Mouse (Mus musculus) kidney, postnatal 0 days (tissue): ENCODE measurements around the gene Odr4. TPM values are rescaled to one million over a fixed set of nuclear protein-coding genes. Genes with fewer than 3 reads are reported as not detected.

Experiments
- ATAC-seq: fragments of 200-750 bp; cut with Nextera tagmentation; replicated peaks from 2 replicates; pipeline ENCODE4 v1.8.0; 2017; ENCODE audit warnings: low read depth, moderate number of reproducible peaks, moderate TSS enrichment, moderate library complexity; ENCODE audit not compliant: low FRiP score
- DNase-seq: peaks from one replicate; pipeline ENCODE4 v3.0.0-alpha.2; 2016; ENCODE audit warnings: low spot score
- H3K27ac ChIP-seq: fragments of 300-500 bp; sonication (generic); 2 replicates; pipeline ENCODE4 v1.5.1; 2014; ENCODE audit warnings: mild to moderate bottlenecking
- H3K27me3 ChIP-seq: fragments of 300-500 bp; sonication (generic); 2 replicates; pipeline ENCODE4 v1.6.1; 2014; ENCODE audit warnings: low read length, mixed read lengths; ENCODE audit not compliant: insufficient read depth
- H3K36me3 ChIP-seq: fragments of 300-500 bp; sonication (generic); 2 replicates; pipeline ENCODE4 v1.6.1; 2014; ENCODE audit warnings: low read length, mixed read lengths; ENCODE audit not compliant: insufficient read depth
- H3K4me1 ChIP-seq: fragments of 300-500 bp; sonication (generic); replicated peaks from 2 replicates; pipeline ENCODE4 v1.6.1; 2014; ENCODE audit warnings: antibody characterized with exemption, low read length, mixed read lengths; ENCODE audit not compliant: insufficient read depth
- H3K4me2 ChIP-seq: fragments of 300-500 bp; sonication (generic); 2 replicates; pipeline ENCODE4 v1.6.1; 2014; ENCODE audit warnings: mild to moderate bottlenecking, low read length, moderate library complexity, mixed read lengths
- H3K4me3 ChIP-seq: fragments of 300-500 bp; sonication (generic); replicated peaks from 2 replicates; pipeline ENCODE4 v1.5.1; 2014; ENCODE audit warnings: low read depth, low read length
- H3K9ac ChIP-seq: fragments of 300-500 bp; sonication (generic); 2 replicates; pipeline ENCODE4 v1.6.1; 2014; ENCODE audit warnings: low read depth, low read length
- H3K9me3 ChIP-seq: fragments of 300-500 bp; sonication (generic); replicated peaks from 2 replicates; pipeline ENCODE4 v1.6.1; 2016; ENCODE audit warnings: low read length, inconsistent platforms, mixed read lengths
- CTCF ChIP-seq: IDR thresholded peaks from 2 replicates; pipeline ENCODE4 v1.5.1; 2016; ENCODE audit warnings: antibody characterized with exemption, low read depth, mild to moderate bottlenecking, moderate library complexity
- WGBS: fragments of 180-500 bp; shearing (Covaris S2); extraction: QIAGEN DNeasy Blood & Tissue Kit; methylation state at CpG from one replicate; pipeline ENCODE4 v1.1.7; 2014; 5-methylcytosine and 5-hydroxymethylcytosine counted together
- polyA plus RNA-seq: library from polyadenylated mRNA; unstranded; fragments of >200 nt; fragmentation: Nextera tagmentation; extraction: Ambion mirVana; gene quantifications from 2 replicates; pipeline ENCODE4 v1.2.1, GENCODE M21; 2015

Odr4 gene
- polyA plus RNA-seq, 1 experiment from 2014 or later = 44.0 TPM

DNA sequence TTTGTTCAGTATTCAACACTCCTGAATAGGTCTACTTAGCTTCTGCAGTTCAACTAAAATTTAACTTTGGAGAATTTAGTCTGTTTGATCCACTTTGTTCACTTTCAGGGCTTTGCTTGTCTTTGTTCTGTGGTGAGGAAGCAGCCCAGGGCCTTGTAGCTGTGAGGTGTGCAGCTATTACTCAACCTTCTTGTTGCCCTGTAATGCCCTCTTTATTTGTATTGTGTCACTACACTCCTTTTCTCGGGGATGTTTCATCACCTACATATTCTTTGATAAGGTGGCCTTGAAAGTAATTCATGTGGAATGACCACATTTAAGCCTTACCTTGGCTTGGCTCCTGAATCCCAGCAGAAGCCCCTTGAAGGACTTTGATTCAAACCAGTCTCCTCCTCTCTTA is 32.0 kb downstream of the Odr4 start:
- H3K27ac ChIP-seq = no peak overlapping the region
- H3K4me3 ChIP-seq = no peak overlapping the region
- no peak for TF ChIP-seq CTCF
- no peaks in the 10 kb centered on the region for H3K27me3 ChIP-seq
- no peaks in the 10 kb centered on the region for H3K9me3 ChIP-seq
- H3K9ac ChIP-seq = no peak overlapping the region
- DNase-seq (no peak), ATAC-seq (no peak)
- H3K4me2 ChIP-seq = no peak overlapping the region
- no peaks in the 10 kb centered on the region for H3K4me1 ChIP-seq
- WGBS = 86% methylated on average over 1 of the region's 1 CpGs
- H3K36me3 ChIP-seq = peaks cover 15% of the 10 kb centered on the region

DNA sequence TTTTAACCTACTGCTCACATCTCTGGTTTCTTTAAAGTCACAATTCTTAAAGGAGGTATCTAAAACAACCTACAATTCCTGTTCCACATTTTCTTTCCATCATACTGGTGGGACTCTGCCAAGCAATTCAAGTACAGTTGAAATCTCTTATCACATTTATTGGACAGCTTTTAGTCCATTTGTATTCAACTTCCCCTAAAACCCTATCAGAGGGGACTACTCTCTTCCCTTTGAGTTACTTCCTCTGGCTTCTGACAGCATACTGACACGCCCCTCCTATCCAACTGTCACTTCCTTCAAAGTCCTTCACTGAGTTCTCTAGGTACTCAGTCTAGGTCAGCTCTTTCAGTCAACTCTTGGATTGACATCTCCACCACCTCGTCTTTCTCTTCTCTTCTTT is 57.8 kb downstream of the Odr4 start:
- Histone ChIP-seq H3K4me1 (no peaks in the 10 kb centered on the region), H3K36me3 (no peaks in the 10 kb centered on the region), H3K4me3 (no peak overlapping the region), H3K27ac (no peak overlapping the region), H3K9ac (no peak overlapping the region), H3K27me3 (no peaks in the 10 kb centered on the region), H3K4me2 (no peak overlapping the region), H3K9me3 (no peaks in the 10 kb centered on the region)
- DNase-seq = no peak
- 71% methylated on average over 2 of the region's 2 CpGs for WGBS
- no peak for ATAC-seq
- no peak for TF ChIP-seq CTCF

DNA sequence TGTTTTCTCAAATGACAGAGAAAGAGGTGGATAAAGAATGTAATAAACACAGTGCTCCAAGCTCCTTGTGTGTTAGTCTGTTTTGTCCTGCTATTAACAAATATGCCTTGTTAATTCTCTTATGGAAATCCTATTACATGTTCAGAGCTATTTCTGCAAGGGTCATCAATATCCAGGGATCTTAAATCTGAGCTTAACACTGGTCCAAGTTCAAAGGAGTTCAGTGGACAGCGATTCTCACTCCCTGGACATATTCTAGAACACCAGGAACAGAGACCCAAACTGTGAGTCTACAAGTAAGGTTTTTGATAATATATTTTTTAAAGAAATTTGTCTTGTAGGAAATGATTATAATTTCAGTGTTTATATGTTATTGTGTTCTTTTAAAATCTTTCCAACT is 73.7 kb downstream of the Odr4 start, which contains the start of gene Pdc:
Gene Pdc (plus strand): TSS at position 213 of the 400 bp plus-strand sequence.
- TF ChIP-seq CTCF = no peak
- no peak for ATAC-seq
- H3K4me3 ChIP-seq = no peak within 1 kb of the TSS
- H3K4me1 ChIP-seq = no peaks in the 10 kb centered on the region
- H3K27me3 ChIP-seq = no peaks in the 10 kb centered on the region
- no peaks in the 10 kb centered on the region for H3K36me3 ChIP-seq
- no peak for DNase-seq
- H3K27ac ChIP-seq = no peak within 1 kb of the TSS
- 71% methylated on average over 1 of the region's 1 CpGs for WGBS
- no peaks in the 10 kb centered on the region for H3K9me3 ChIP-seq
- no peak within 1 kb of the TSS for H3K9ac ChIP-seq
- H3K4me2 ChIP-seq = no peak within 1 kb of the TSS

Other genes with a start within 250 kb of the Odr4 start
- not detected in 2 replicates for gene Pdc, start 73.7 kb downstream of the Odr4 start, polyA plus RNA-seq
- gene Tpr, start 242 bp downstream of the Odr4 start, polyA plus RNA-seq = 138 and 141 TPM in 2 replicates
- 0.30 and 0.33 TPM in 2 replicates for gene Prg4, start 73.1 kb upstream of the Odr4 start, polyA plus RNA-seq